Mouse (Mus musculus): ENCODE measurements around the gene Igsf8. TPM values are rescaled to one million over a fixed set of nuclear protein-coding genes. Genes with fewer than 3 reads are reported as not detected.

Gene Igsf8
- polyA plus RNA-seq, 1 experiment from 2014 or later = 159 TPM

DNA sequence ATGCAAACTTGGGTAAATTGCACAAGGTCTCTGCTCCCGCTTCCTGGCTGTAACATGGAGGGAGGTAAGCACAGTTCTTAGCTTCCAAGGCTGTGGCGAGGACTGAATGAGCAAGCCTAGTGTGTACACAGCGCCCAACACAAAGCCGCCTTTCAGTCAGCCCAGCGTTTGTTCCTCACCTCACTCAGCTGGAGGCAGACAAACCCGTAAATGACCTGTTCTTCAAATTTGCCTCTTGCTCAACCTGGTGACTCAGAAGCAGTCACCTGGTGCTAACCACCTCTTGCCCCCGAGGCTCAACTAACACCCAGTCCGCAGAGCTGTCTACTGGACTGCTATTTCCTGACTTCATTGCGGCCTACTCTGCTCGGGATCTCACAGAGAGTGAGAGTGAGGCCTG is 46.5 kb downstream of the Igsf8 start:
- Histone ChIP-seq H3K9ac (peak overlapping the region; percentile 23; the same call in 1 of the 2 replicates), H3K9me3 (replicated peaks) (no peaks in the 10 kb centered on the region), H3K4me1 (peaks cover 48% of the 10 kb centered on the region), H3K4me3 (no peak overlapping the region), H3K27me3 (no peaks in the 10 kb centered on the region; the same call in 1 of the 2 replicates), H3K4me2 (replicated peaks) (no peak overlapping the region), H3K36me3 (no peaks in the 10 kb centered on the region), H3K27ac (peak overlapping the region; percentile 52)
- no peak for ATAC-seq (ENCODE audit: low FRiP score)
- WGBS = 52% methylated on average over 10 of the region's 10 CpGs

DNA sequence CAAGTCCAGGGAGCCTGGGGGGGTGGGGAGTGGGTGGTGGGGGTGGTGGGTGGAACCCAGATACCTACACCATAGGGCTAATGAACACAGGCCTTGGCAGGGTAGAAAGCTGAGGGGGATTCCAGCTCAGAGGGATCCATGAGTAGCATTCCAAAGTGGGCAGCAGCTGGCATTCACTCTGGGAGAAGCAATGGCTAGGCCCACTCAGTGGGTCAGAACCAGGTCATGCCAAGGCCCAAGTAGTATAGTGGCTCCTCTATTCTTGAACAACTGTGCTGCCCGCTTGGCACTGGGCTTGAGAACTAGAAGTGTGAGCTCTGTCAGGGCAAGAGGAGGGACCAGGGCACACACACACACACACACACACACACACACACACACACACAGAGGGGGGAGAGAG is 47.0 kb downstream of the Igsf8 start:
- peak overlapping the region; percentile 52; the same call in 1 of the 2 replicates for H3K27ac ChIP-seq
- peak overlapping the region; percentile 23; the same call in 1 of the 2 replicates for H3K9ac ChIP-seq
- no peak overlapping the region for H3K4me3 ChIP-seq
- no peaks in the 10 kb centered on the region for H3K9me3 ChIP-seq (replicated peaks)
- no peaks in the 10 kb centered on the region; the same call in 1 of the 2 replicates for H3K27me3 ChIP-seq
- H3K4me1 ChIP-seq = peaks cover 48% of the 10 kb centered on the region
- no peak overlapping the region for H3K4me2 ChIP-seq (replicated peaks)
- ATAC-seq (ENCODE audit: low FRiP score) = no peak
- 100% methylated on average over 1 of the region's 1 CpGs for WGBS
- no peaks in the 10 kb centered on the region for H3K36me3 ChIP-seq

DNA sequence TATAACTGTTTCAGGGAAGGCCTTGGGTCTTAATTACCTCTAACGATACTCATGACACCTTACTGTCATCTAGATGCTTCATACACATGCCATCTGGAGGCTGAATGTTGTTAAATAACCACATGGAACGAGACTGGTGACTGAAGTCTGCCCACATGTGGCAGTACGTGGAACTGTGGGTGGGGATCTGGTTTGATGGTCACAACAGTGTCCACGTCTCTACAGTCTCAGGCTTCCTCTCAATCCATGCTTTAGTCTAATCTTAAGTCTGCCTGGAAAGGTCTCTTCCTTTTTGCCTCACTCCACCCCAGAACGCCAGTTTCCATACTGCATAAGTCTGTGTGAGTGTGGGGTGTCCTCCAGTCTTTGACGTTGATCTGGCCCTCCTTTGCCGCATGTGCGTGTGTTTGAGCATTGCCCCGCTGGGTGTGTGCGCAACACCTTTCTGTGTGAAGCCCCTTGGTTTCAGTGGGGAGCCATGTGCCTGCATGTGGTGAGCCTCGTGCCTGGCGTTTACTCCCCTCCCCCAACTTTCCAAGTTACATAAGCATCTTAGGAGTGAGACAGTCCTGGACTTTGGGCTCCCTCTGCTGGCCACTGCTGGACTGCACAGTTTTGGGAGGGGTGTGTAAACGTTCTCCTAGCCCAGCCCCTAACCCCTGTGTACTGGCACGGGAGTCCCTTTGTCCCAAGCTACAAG is 48.4 kb downstream of the Igsf8 start:
- Histone ChIP-seq H3K4me2 (replicated peaks) (peak overlapping the region; percentile 52), H3K27me3 (no peaks in the 10 kb centered on the region), H3K36me3 (no peaks in the 10 kb centered on the region), H3K9me3 (replicated peaks) (no peaks in the 10 kb centered on the region), H3K4me3 (peak overlapping the region; percentile 12; the same call in 1 of the 2 replicates), H3K27ac (peak overlapping the region; percentile 55; the same call in 1 of the 2 replicates), H3K9ac (peak overlapping the region; percentile 52; the same call in 1 of the 2 replicates), H3K4me1 (peaks cover 56% of the 10 kb centered on the region)
- 5% methylated on average over 14 of the region's 14 CpGs for WGBS
- peak; percentile 51 for ATAC-seq (ENCODE audit: low FRiP score)

DNA sequence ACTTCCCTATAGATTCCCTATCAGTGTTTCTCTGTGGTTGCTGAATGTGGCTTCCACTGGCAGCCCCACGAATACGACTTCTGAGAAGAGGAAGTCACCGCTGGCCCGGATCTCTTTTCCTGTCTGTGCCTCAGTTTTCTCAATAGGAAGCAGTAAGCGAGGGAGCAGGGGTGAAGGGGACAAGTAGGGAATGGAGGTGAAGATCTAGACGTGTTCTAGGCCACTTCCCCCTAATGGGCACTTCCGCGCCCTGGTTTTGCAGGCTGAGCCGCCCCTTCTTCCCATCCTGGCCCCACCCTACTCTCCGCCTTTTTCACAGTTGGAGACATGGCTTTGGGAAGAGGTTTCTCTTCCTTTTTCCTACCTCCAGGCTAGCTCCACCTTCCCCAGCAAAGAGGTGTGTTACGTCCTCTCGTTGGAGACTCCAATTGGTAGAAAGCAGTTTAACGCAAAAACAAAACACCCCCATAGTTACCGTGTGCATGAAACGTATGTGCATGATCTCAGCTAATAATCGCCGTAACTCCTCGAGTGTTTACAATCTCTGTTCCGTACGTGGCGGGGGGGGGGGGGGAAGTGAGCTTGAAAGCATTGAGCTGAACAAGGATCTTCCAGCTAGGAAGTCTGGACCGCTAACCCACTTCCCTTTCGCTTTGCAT is 49.9 kb downstream of the Igsf8 start:
- peak overlapping the region; percentile 79 for H3K4me3 ChIP-seq
- no peak for ATAC-seq (ENCODE audit: low FRiP score)
- peak overlapping the region; percentile 64 for H3K9ac ChIP-seq
- H3K27ac ChIP-seq = peak overlapping the region; percentile 88
- H3K27me3 ChIP-seq = no peaks in the 10 kb centered on the region
- peak overlapping the region; percentile 83 for H3K4me2 ChIP-seq (replicated peaks)
- WGBS = 7% methylated on average over 23 of the region's 23 CpGs
- no peaks in the 10 kb centered on the region for H3K9me3 ChIP-seq (replicated peaks)
- peaks cover 2% of the 10 kb centered on the region for H3K36me3 ChIP-seq
- H3K4me1 ChIP-seq = peaks cover 68% of the 10 kb centered on the region

DNA sequence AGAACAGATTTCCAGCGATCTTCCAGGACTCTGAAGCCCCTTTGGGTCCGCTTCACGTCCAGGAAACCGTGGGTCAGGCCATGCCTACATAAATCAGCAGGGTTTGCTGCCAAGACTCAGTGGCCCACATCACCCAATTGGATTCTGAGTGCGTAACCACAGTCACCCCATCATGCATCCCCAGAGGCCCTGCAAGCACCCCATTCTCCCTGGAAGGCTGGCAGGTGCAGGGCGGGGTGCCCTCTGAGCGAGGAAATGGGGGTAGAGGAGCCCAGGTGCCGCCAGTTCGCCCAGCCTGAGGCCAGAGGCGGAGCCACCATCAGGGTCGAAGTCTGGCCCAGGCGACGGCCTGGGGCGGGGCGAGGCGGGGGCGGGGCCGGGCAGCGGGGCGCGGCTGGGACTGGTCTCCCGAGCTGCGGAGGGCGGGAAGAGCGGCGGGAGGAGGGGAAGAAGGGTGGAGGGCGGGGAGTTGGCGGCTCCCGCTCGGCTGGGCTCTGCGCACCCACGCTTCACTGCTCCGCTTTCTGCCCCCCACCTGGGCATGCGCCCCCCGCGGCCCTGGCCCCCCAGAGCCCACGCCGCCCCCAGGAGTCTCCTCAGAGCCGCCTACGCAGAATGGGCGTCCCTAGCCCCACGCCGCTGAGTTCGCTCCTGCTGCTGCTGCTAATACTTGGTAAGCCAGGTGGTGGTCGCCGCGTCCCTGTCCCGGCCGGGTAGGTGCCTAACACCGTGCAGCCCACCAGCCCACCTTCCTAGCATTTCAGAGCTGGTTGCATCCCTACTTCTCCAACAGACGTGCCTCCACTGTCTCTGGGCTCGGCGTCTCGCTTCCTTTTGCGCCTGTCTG is 50.7 kb downstream of the Igsf8 start:
- peak overlapping the region; percentile 83 for H3K9ac ChIP-seq
- H3K4me2 ChIP-seq (replicated peaks) = peak overlapping the region; percentile 83
- no peaks in the 10 kb centered on the region for H3K27me3 ChIP-seq
- peaks cover 76% of the 10 kb centered on the region for H3K4me1 ChIP-seq
- peak; percentile 68 for ATAC-seq (ENCODE audit: low FRiP score)
- peak overlapping the region; percentile 88 for H3K27ac ChIP-seq
- H3K36me3 ChIP-seq = peaks cover 5% of the 10 kb centered on the region
- peak overlapping the region; percentile 79 for H3K4me3 ChIP-seq
- WGBS = under 1% methylated on average over 49 of the region's 55 CpGs
- no peaks in the 10 kb centered on the region for H3K9me3 ChIP-seq (replicated peaks)

DNA sequence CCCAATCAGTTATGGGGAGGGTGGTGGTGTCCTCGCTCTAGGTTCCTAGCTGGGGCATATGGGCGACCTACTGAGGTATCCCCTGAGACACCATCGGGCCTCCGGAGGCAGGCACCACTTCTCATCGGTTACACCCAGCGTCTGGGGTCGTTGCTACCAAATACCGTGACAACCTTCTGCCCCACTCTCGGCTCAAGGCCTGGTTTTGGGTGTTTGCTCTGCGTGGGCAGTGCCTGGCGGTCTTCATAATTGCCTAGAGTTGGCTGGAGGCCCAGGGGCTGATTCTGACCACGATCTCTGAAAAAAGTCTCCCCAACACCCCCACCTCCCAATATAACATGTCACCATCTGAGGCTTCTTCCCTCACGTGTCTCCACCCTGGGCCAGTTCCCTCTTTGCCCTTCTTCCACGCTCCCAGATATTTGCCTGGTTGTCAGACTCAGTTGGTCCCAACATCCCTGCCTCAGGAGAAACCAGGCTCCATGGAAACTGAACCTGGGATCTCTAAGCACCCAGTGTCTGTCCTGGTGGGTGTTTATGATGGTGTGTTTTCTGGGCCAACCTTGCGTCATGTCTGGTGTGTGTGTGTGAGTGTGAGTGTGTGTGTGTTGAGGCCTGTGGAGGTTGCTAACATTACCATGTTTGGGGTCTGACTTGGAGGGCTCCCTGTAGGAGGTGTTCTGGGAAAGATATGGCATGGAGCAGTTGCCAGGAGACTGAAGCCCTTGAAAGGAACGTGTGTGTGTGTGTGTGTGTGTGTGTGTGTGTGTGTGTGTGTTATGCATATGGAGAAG is 51.5 kb downstream of the Igsf8 start:
- peak; percentile 1; the same call in 1 of the 2 replicates for ATAC-seq (ENCODE audit: low FRiP score)
- 11% methylated on average over 16 of the region's 16 CpGs for WGBS
- peak overlapping the region; percentile 83 for H3K4me2 ChIP-seq (replicated peaks)
- peaks cover 11% of the 10 kb centered on the region for H3K36me3 ChIP-seq
- H3K27ac ChIP-seq = peak overlapping the region; percentile 88
- peak overlapping the region; percentile 83 for H3K9ac ChIP-seq
- H3K27me3 ChIP-seq = no peaks in the 10 kb centered on the region
- peak overlapping the region; percentile 79 for H3K4me3 ChIP-seq
- no peaks in the 10 kb centered on the region for H3K9me3 ChIP-seq (replicated peaks)
- H3K4me1 ChIP-seq = peaks cover 78% of the 10 kb centered on the region

DNA sequence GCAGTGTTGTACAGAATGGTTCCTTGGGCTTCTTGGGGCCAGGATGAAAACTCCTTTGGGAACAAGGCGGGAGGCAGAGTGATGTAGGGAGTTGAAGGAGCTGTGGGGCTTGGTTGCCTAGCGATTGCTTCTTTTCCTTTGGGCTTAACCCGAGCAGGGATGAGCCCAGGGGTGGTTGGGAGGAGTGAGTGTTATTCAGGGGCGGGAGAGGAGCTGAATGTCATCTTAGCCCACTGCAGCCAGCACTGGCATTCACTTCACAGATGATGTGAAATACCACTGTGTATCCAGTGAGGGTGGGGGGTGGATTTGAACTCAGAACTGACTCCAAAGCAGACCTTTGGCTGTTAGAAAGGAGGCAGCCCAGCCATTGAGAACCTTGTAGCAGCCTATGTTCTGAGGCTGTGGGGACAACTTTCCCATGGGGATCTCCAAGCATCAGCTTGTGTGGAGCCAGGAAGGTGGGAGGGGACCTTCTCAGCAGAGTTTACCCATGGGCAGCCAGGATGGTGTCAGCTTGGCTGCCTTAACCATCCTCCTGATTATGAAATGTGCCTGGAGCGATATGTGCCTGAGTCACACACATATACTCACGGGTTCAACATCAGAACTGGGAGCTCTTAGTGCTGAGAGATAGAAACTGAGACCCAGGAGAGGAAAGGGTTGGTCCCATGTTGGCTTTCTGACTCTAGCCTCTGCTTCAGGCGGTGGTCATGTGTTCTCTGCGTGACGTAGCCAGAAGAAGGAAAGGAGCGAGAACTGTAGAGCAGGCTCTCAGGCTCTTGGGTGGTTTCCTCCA is 52.4 kb downstream of the Igsf8 start:
- H3K27me3 ChIP-seq = no peaks in the 10 kb centered on the region
- H3K36me3 ChIP-seq = peaks cover 20% of the 10 kb centered on the region
- peak overlapping the region; percentile 79 for H3K4me3 ChIP-seq
- ATAC-seq (ENCODE audit: low FRiP score) = no peak
- no peaks in the 10 kb centered on the region for H3K9me3 ChIP-seq (replicated peaks)
- peak overlapping the region; percentile 83 for H3K9ac ChIP-seq
- peaks cover 81% of the 10 kb centered on the region for H3K4me1 ChIP-seq
- H3K27ac ChIP-seq = peak overlapping the region; percentile 88
- 63% methylated on average over 10 of the region's 10 CpGs for WGBS
- peak overlapping the region; percentile 83 for H3K4me2 ChIP-seq (replicated peaks)

DNA sequence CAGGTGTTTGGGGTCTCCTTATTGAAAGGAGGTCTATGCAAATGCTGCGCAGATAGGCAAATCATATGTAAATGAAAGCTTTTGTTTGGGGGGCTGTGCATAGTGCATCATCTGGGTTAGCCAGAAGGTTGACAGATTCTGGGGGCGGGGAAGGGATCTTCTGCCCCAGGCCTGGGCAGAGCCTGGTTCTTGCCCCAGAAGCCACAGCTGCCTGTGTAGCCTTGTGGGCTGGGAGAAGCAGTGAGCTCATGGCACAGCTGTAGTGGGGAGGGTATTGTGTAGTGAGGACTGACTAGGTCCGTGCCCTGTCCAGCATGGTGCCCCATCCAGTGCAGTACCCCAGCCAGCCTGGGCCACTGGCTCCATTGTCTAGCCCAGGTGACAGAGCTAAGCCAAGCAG is 53.5 kb downstream of the Igsf8 start:
- 0 out of 2 replicates have a peak overlapping the region, but pooled peaks have one; percentile 23 for H3K9ac ChIP-seq
- H3K27me3 ChIP-seq = no peaks in the 10 kb centered on the region
- H3K4me2 ChIP-seq (replicated peaks) = peak overlapping the region; percentile 83
- peaks cover 82% of the 10 kb centered on the region for H3K4me1 ChIP-seq
- no peaks in the 10 kb centered on the region for H3K9me3 ChIP-seq (replicated peaks)
- 36% methylated on average over 3 of the region's 3 CpGs for WGBS
- peak; percentile 57 for ATAC-seq (ENCODE audit: low FRiP score)
- H3K4me3 ChIP-seq = 0 out of 2 replicates have a peak overlapping the region, but pooled peaks have one; percentile 79
- H3K36me3 ChIP-seq = peaks cover 28% of the 10 kb centered on the region
- peak overlapping the region; percentile 88 for H3K27ac ChIP-seq

DNA sequence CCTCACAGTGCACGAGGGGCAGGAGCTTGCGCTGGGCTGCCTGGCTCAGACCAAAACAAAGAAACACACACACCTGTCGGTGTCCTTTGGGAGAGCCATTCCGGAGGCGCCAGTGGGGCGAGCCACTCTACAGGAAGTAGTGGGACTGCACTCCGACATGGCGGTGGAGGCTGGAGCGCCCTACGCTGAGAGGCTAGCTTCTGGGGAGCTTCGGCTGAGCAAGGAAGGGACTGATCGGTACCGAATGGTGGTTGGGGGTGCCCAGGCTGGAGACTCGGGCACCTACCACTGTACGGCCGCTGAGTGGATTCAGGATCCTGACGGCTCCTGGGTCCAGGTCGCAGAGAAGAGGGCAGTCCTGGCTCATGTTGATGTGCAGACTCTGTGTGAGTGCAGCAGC is 56.0 kb downstream of the Igsf8 start:
- Histone ChIP-seq H3K9me3 (replicated peaks) (no peaks in the 10 kb centered on the region), H3K27ac (peak overlapping the region; percentile 85), H3K27me3 (no peaks in the 10 kb centered on the region), H3K4me3 (no peak overlapping the region), H3K9ac (peak overlapping the region; percentile 32; the same call in 1 of the 2 replicates), H3K4me1 (peaks cover 82% of the 10 kb centered on the region), H3K36me3 (peaks cover 34% of the 10 kb centered on the region), H3K4me2 (replicated peaks) (peak overlapping the region; percentile 8)
- 55% methylated on average over 18 of the region's 18 CpGs for WGBS
- no peak for ATAC-seq (ENCODE audit: low FRiP score)

DNA sequence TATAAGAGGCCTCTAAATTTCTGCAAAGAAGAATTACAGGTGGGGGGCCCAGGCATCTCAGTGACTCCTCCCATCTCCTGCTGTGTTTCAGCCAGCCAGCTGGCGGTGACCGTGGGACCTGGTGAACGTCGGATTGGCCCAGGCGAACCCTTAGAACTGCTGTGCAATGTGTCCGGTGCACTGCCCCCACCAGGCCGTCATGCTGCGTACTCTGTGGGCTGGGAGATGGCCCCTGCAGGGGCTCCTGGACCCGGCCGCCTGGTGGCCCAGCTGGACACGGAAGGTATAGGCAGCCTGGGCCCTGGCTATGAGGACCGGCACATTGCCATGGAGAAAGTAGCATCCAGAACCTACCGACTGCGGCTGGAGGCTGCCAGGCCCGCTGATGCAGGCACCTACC is 56.5 kb downstream of the Igsf8 start:
- Histone ChIP-seq H3K27me3 (no peaks in the 10 kb centered on the region), H3K4me3 (no peak overlapping the region), H3K9ac (peak overlapping the region; percentile 50; the same call in 1 of the 2 replicates), H3K36me3 (peaks cover 34% of the 10 kb centered on the region), H3K9me3 (replicated peaks) (no peaks in the 10 kb centered on the region), H3K4me2 (replicated peaks) (peak overlapping the region; percentile 8; the same call in 1 of the 2 replicates), H3K4me1 (peaks cover 83% of the 10 kb centered on the region), H3K27ac (peak overlapping the region; percentile 85)
- no peak for ATAC-seq (ENCODE audit: low FRiP score)
- WGBS = 41% methylated on average over 15 of the region's 15 CpGs

Measured in hindbrain, embryonic 12.5 days (tissue).